Mouse (Mus musculus) ES-E14 (cell line): ENCODE results near the gene Eef1g. TPM values are rescaled to one million over a fixed set of nuclear protein-coding genes. Genes with fewer than 3 reads are reported as not detected.

Experiments used
- DNase-seq: peaks from one replicate; pipeline ENCODE4 v3.0.0-alpha.2; 2013; ENCODE audit warnings: low read depth, low spot score
- H3K27ac ChIP-seq: 2 replicates; pipeline ENCODE4 v1.5.1; 2012; ENCODE audit warnings: low read depth, mild to moderate bottlenecking, low read length, moderate library complexity, mixed read lengths; ENCODE audit not compliant: poor library complexity, insufficient read depth, severe bottlenecking
- H3K36me3 ChIP-seq: 2 replicates; pipeline ENCODE4 v1.6.1; 2012; ENCODE audit warnings: mild to moderate bottlenecking, low read length, moderate library complexity, mixed read lengths; ENCODE audit not compliant: control insufficient read depth, poor library complexity, insufficient read depth, severe bottlenecking
- H3K4me1 ChIP-seq, 2 experiments: fragments of 150-350 bp in 1 of 2; sonication (generic) in 1 of 2; 2 replicates each; pipeline ENCODE4 v1.6.1; 2012; ENCODE audit warnings: low read length in 2 of 2, mild to moderate bottlenecking in 1 of 2, mixed read lengths in 1 of 2; ENCODE audit not compliant: control insufficient read depth in 2 of 2, insufficient read depth in 2 of 2, poor library complexity in 1 of 2
- H3K4me3 ChIP-seq, 2 experiments: fragments of 150-350 bp in 1 of 2; sonication (generic) in 1 of 2; 2 replicates each; pipeline ENCODE4 v1.5.1; 2012; ENCODE audit warnings: low read length in 2 of 2, low read depth in 1 of 2, mild to moderate bottlenecking in 1 of 2, mixed read lengths in 1 of 2; ENCODE audit not compliant: insufficient read depth in 1 of 2, poor library complexity in 1 of 2, severe bottlenecking in 1 of 2
- H3K9ac ChIP-seq: 2 replicates; pipeline ENCODE4 v1.6.1; 2012; ENCODE audit warnings: low read depth, mild to moderate bottlenecking, low read length, mixed read lengths; ENCODE audit not compliant: poor library complexity, insufficient read depth, severe bottlenecking
- H3K9me3 ChIP-seq: fragments of 150-350 bp; sonication (generic); 2 replicates; pipeline ENCODE4 v1.6.1; 2012; ENCODE audit warnings: low read depth, mild to moderate bottlenecking, low read length; ENCODE audit not compliant: control insufficient read depth, insufficient read depth
- CHD2 ChIP-seq: IDR thresholded peaks from 2 replicates; pipeline ENCODE4 v1.6.1; 2014; ENCODE audit warnings: mild to moderate bottlenecking, low read depth, low read length, inconsistent platforms
- HCFC1 ChIP-seq: IDR thresholded peaks from 2 replicates; pipeline ENCODE4 v1.6.1; 2012; ENCODE audit warnings: low read length, inconsistent platforms, borderline replicate concordance; ENCODE audit not compliant: insufficient read depth
- MAFK ChIP-seq: IDR thresholded peaks from 2 replicates; pipeline ENCODE4 v1.6.1; 2014; ENCODE audit warnings: mild to moderate bottlenecking, low read depth, low read length, inconsistent platforms; ENCODE audit not compliant: insufficient read depth
- ZC3H11A ChIP-seq: IDR thresholded peaks from 2 replicates; pipeline ENCODE4 v1.6.1; 2012; ENCODE audit warnings: low read depth, mild to moderate bottlenecking, inconsistent platforms, low read length, borderline replicate concordance
- ZNF384 ChIP-seq: IDR thresholded peaks from 2 replicates; pipeline ENCODE4 v1.6.1; 2012; ENCODE audit warnings: low read depth, low read length, inconsistent platforms
- in situ Hi-C, 2 experiments: fragments of 600-800 bp; cut with MboI; formaldehyde crosslinking; loops; one replicate each; pipeline ENCODE4 v1.15.1; 2025; ENCODE audit warnings: low sequenced_read_pairs in 2 of 2, inconsistent platforms in 1 of 2; ENCODE audit not compliant: unreplicated experiment in 2 of 2
- total RNA-seq: library from RNA; depleted of rRNA; stranded (reverse); fragments of 300-350 nt; gene quantifications from 2 replicates; pipeline ENCODE4 v1.2.3, GENCODE M21; 2012

Gene Eef1g
- total RNA-seq, 1 experiment = 1,417 TPM

DNA sequence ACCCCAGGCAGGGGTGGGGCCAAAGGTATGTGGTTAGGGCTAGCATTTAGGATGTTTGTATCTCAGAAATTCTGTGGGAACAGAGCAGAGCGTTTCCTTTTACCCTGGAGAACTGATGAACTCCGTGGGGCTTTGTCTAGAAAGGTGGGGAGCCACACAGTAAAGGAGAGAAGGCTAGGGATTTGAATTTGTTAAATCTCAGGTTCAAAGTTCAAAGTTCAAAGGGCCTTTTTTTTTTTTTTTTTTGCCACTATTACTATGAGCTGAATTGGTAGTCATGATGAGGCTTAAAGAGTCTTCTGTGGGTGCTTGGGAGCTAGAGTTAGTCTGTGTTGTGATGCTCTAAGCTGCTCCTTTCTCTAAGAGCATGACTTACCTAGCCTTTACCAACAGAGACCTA lies 30.1 kb upstream of the Eef1g start:
- no peak overlapping the region for H3K9ac ChIP-seq
- peaks cover 3 to 15% of the 10 kb centered on the region in 2 experiments; a peak in 1 of 4 replicates for H3K4me1 ChIP-seq
- H3K4me3 ChIP-seq = no peak overlapping the region
- H3K9me3 ChIP-seq = no peaks in the 10 kb centered on the region
- TF ChIP-seq MAFK (no peak), CHD2 (peak; percentile 48; the same call in 1 of the 2 replicates), HCFC1 (no peak), ZNF384 (peak; percentile 65; the same call in 1 of the 2 replicates), ZC3H11A (no peak)
- H3K27ac ChIP-seq = no peak overlapping the region
- DNase-seq = no peak
- peaks cover 7% of the 10 kb centered on the region for H3K36me3 ChIP-seq
- in situ Hi-C loops = no loop called here

DNA sequence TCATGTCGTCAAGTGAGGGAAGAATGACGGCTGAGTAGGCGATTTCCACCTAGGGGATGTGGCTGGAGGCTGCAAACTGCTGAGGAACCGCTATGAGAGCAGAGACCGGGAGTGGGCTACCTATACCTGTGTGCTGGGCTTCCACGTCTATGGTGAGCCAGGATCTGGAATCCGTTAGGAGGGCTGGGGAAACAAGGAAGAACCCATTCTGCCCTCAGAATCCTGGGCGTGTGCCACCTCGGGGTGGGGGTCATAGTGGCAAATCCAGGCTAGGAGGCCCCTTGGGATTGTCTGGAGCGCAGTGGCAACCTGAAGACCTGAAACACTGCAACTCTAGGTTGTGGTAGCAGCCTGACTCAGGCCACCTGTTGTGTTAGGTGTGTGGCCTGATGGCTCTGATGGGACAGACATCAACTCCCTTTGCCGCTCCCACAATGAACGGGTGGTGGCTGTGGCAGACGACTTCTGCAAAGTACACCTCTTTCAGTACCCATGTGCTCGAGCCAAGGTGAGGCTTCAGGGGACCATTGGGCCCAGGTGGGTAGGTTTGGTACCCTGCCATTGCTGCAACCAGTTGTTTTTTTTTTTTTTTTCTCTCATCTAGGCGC lies 26.2 kb upstream of the Eef1g start:
- in situ Hi-C loops = no loop called here
- no peak for DNase-seq
- H3K9ac ChIP-seq = peak overlapping the region; percentile 6; the same call in 1 of the 2 replicates

DNA sequence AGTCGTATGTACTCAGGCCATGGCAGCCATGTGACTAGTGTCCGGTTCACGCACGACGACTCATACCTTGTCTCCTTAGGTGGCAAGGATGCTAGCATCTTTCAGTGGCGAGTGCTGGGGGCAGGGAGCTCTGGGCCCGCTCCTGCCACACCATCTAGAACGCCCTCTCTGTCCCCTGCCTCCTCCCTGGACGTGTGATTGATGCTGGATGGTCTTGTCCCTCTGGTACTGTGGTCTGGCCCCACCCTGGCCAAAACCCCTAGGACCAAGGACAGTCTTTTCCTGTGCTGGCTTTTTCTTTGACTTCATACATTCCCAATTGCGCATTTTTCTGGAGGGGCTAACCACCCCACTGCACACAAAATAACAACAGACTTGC lies 25.7 kb upstream of the Eef1g start:
- Histone ChIP-seq H3K9me3 (no peaks in the 10 kb centered on the region), H3K4me1 (peaks cover 9 to 21% of the 10 kb centered on the region in 2 experiments; a peak in 3 of 4 replicates), H3K4me3 (peak overlapping the region; percentile 88 to 89), H3K36me3 (peaks cover 22% of the 10 kb centered on the region), H3K27ac (peak overlapping the region; percentile 49; the same call in 1 of the 2 replicates), H3K9ac (peak overlapping the region; percentile 71)
- DNase-seq = no peak
- in situ Hi-C loops = no loop called here
- TF ChIP-seq HCFC1 = no peak
- TF ChIP-seq MAFK = no peak
- no peak for TF ChIP-seq ZNF384
- no peak for TF ChIP-seq ZC3H11A
- TF ChIP-seq CHD2 = no peak

More for the DNA sequence above, 26.2 kb upstream of the Eef1g start:
- Histone ChIP-seq H3K36me3 (peaks cover 18% of the 10 kb centered on the region), H3K9me3 (no peaks in the 10 kb centered on the region), H3K27ac (peak overlapping the region; percentile 29; the same call in 1 of the 2 replicates), H3K4me1 (peaks cover 9 to 21% of the 10 kb centered on the region in 2 experiments; a peak in 3 of 4 replicates), H3K4me3 (no peak overlapping the region)
- TF ChIP-seq ZC3H11A (no peak), HCFC1 (no peak), CHD2 (no peak), MAFK (no peak), ZNF384 (0 out of 2 replicates have a peak, but pooled peaks have one; percentile 26)

DNA sequence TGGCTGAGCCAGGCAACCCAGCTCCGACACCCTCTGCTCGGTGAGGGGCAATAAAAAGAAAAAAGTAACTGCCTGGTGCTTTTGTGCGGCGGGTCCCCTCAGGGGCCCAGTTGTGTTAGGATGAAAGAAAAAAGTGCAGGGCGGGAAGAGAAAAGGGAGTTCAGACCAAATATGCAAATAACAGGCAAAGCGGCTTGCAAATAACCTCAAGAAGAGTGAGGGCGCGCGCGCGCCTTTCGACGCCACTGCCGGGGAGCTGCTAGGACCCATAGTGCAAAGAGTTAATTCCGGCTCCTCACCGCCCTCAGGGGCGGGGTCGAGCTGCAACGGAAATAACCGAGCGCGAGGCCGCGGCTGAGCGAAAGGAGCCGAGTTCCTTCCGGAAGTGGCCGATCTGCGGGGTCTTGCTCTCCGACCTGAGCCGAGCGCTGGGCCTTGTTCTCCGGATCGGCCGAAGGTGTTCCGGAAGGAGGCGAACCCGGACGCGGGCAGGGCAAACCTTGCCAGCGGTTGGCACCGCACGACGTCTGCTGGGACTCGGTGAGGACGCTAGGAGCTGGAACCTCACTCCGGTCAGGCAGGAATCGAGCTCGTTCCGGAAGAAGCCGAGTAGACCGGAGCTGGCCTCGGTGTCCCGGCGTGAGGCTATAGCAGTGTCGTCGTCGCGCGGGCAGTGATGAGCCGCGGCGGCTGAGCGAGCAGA lies 25.2 kb upstream of the Eef1g start, which contains the start of gene Mta2:
Mta2 (plus strand) TSS at position 361 of the 703 bp plus-strand sequence.
- Histone ChIP-seq H3K4me3 (peak within 1 kb of the TSS; percentile 88 to 89), H3K27ac (peak within 1 kb of the TSS; percentile 82), H3K9ac (peak within 1 kb of the TSS; percentile 92), H3K4me1 (peaks cover 9 to 21% of the 10 kb centered on the region in 2 experiments; a peak in 3 of 4 replicates), H3K36me3 (peaks cover 27% of the 10 kb centered on the region), H3K9me3 (no peaks in the 10 kb centered on the region)
- peak; percentile 92 for DNase-seq
- TF ChIP-seq MAFK (no peak), HCFC1 (peak; percentile 55; the same call in 1 of the 2 replicates), CHD2 (no peak)
- in situ Hi-C loops = no loop called here
